Mouse (Mus musculus) testis, adult 2 months (tissue): ENCODE measurements at regions not wholly inside any gene's neighbourhood (a gene's known extent, or its start where the extent isn't known, plus 50 kb on each side); places are given as distances from the start of the nearest gene placed in this dataset.

Source experiments
- CTCF ChIP-seq: fragments of 200-500 bp; IDR thresholded peaks from 2 replicates; pipeline ENCODE4 v1.5.1; 2012; ENCODE audit warnings: low read depth, mild to moderate bottlenecking, inconsistent platforms, low read length, moderate library complexity; ENCODE audit not compliant: control insufficient read depth, insufficient read depth, insufficient replicate concordance
- POLR2A ChIP-seq: fragments of 200-500 bp; IDR thresholded peaks from 2 replicates; pipeline ENCODE4 v1.6.1; 2012; ENCODE audit warnings: low read depth, mild to moderate bottlenecking, inconsistent platforms, low read length, moderate library complexity; ENCODE audit not compliant: control insufficient read depth

GRCm38 (mm10) chr4:47608673-47609072 lies 134.2 kb downstream of the Sec61b start:
- TF ChIP-seq CTCF (no peak), POLR2A (no peak)
